Mouse (Mus musculus) kidney, postnatal 4 days (tissue): ENCODE data around the gene Ccdc88a.

Experiments
- DNase-seq, 2 experiments: peaks; one replicate each; pipeline ENCODE4 v3.0.0; 2021; ENCODE audit warnings: mixed read lengths in 2 of 2

Gene Ccdc88a

GRCm38 (mm10) chr11:29549425-29549778 is 175.9 kb downstream of the Ccdc88a start:
- no peak for DNase-seq
